Mouse (Mus musculus) limb, embryonic 14.5 days (tissue): Measurements from ENCODE around the gene Pla2g15. TPM values are rescaled to one million over a fixed set of nuclear protein-coding genes. Genes with fewer than 3 reads are reported as not detected.

Source experiments
- ATAC-seq: fragments of 200-750 bp; cut with Nextera tagmentation; 2 replicates; pipeline ENCODE4 v1.8.0; 2017; ENCODE audit warnings: low read depth, moderate number of reproducible peaks, moderate TSS enrichment; ENCODE audit not compliant: low FRiP score
- DNase-seq: peaks from one replicate; pipeline ENCODE4 v3.0.0-alpha.2; 2015; ENCODE audit warnings: low spot score
- H3K27ac ChIP-seq: fragments of 300-500 bp; sonication (generic); replicated peaks from 2 replicates; pipeline ENCODE4 v1.5.1; 2014; ENCODE audit warnings: low read depth, mild to moderate bottlenecking, low read length, moderate library complexity, mixed read lengths
- H3K27me3 ChIP-seq: fragments of 300-500 bp; sonication (generic); 2 replicates; pipeline ENCODE4 v1.6.1; 2014; ENCODE audit warnings: low read length, mixed read lengths; ENCODE audit not compliant: control insufficient read depth, insufficient read depth
- H3K36me3 ChIP-seq: fragments of 300-500 bp; sonication (generic); 2 replicates; pipeline ENCODE4 v1.6.1; 2014; ENCODE audit warnings: mild to moderate bottlenecking, low read length, moderate library complexity, mixed read lengths; ENCODE audit not compliant: control insufficient read depth, insufficient read depth
- H3K4me1 ChIP-seq: fragments of 300-500 bp; sonication (generic); 2 replicates; pipeline ENCODE4 v1.6.1; 2014; ENCODE audit warnings: antibody characterized with exemption, low read length, mixed read lengths; ENCODE audit not compliant: control insufficient read depth, insufficient read depth
- H3K4me2 ChIP-seq: fragments of 300-500 bp; sonication (generic); replicated peaks from 2 replicates; pipeline ENCODE4 v1.6.1; 2014; ENCODE audit warnings: low read depth, mild to moderate bottlenecking, low read length, moderate library complexity; ENCODE audit not compliant: severe bottlenecking
- H3K4me3 ChIP-seq: fragments of 300-500 bp; sonication (generic); replicated peaks from 2 replicates; pipeline ENCODE4 v1.5.1; 2014; ENCODE audit warnings: low read length
- H3K9ac ChIP-seq: fragments of 300-500 bp; sonication (generic); 2 replicates; pipeline ENCODE4 v1.6.1; 2014; ENCODE audit warnings: mild to moderate bottlenecking, low read depth, low read length, moderate library complexity; ENCODE audit not compliant: severe bottlenecking
- H3K9me3 ChIP-seq: fragments of 300-500 bp; sonication (generic); 2 replicates; pipeline ENCODE4 v1.6.1; 2016; ENCODE audit warnings: low read length; ENCODE audit not compliant: control insufficient read depth
- POLR2A ChIP-seq: fragments of 200-500 bp; IDR thresholded peaks from 2 replicates; pipeline ENCODE4 v1.8.0; 2012; ENCODE audit warnings: inconsistent platforms, mild to moderate bottlenecking, moderate library complexity, borderline replicate concordance; ENCODE audit not compliant: insufficient read depth, insufficient read length; ENCODE audit errors: extremely low read depth
- whole genome bisulfite sequencing: fragments of 180-500 bp; shearing (Covaris S2); extraction: QIAGEN DNeasy Blood & Tissue Kit; methylation state at CpG from one replicate; pipeline ENCODE4 v1.1.7; 2014; 5-methylcytosine and 5-hydroxymethylcytosine counted together
- polyA plus RNA-seq, 2 experiments: library from polyadenylated mRNA; depleted of rRNA in 1 of 2; stranded (reverse) in 1 of 2; unstranded in 1 of 2; fragments of >200 nt; fragmentation: Nextera tagmentation in 1 of 2; extraction: Ambion mirVana in 1 of 2; gene quantifications; 2 replicates each; pipeline versions ENCODE4 v1.2.1 to v1.2.3; 2012 to 2014

The Pla2g15 gene
- polyA plus RNA-seq, 2 experiments: 6.3 to 13.7 TPM

DNA sequence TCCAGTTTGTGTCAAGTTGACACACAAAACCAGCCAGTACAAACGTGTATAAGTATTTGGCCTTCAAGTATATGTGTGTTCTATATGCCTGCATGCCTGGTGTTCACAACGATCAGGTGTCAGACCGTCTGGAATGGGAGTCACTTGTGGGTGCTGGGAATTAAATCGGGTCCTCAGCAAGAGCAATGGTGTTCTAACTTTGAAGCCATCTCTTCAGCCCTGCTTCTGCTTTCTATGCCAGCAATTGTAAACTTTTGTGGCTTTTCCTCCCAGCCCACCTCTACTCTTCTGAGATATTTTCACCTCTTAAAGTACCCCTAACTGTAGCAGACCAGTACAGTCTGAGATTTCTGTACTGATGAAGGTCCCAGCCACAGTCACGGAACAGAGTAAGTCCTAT is 10.0 kb upstream of the Pla2g15 start:
- ATAC-seq (no peak), DNase-seq (no peak)
- Histone ChIP-seq H3K4me3 (no peak overlapping the region), H3K27me3 (peaks cover 26% of the 10 kb centered on the region), H3K27ac (no peak overlapping the region), H3K9me3 (no peaks in the 10 kb centered on the region), H3K36me3 (no peaks in the 10 kb centered on the region), H3K9ac (no peak overlapping the region), H3K4me1 (peaks cover 16% of the 10 kb centered on the region), H3K4me2 (no peak overlapping the region)
- 66% methylated on average over 5 of the region's 5 CpGs for WGBS
- TF ChIP-seq POLR2A: no peak

- Histone ChIP-seq H3K9me3 (no peaks in the 10 kb centered on the region), H3K9ac (no peak overlapping the region), H3K4me2 (no peak overlapping the region), H3K36me3 (no peaks in the 10 kb centered on the region), H3K27me3 (peaks cover 20% of the 10 kb centered on the region), H3K27ac (no peak overlapping the region), H3K4me3 (no peak overlapping the region), H3K4me1 (peaks cover 14% of the 10 kb centered on the region)
- ATAC-seq (no peak), DNase-seq (peak; percentile 85)
- WGBS: 16% methylated on average over 13 of the region's 13 CpGs
- TF ChIP-seq POLR2A: no peak
Measured at GRCm38 (mm10) chr8:106140769-106141168, 9.4 kb upstream of the Pla2g15 start.

DNA sequence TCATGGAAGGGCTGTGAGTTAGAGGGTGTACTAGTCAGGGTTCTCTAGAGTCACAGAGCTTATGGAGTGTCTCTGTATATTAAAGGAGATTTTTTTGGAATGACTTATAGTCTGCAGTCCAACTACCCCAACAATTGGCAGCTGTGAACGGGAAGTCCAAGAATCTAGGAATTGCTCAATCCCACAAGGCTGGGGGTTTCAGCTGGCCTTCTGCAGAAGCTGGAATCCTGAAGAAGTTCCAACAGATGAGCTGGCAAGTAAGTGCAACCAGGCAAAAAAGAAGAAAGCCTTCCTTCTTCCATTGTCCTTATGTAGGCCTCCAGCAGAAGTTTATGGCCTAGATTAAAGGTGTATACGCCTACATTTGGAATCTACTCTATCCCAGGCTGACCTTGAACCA is 4.9 kb upstream of the Pla2g15 start:
- no peak overlapping the region for H3K4me2 ChIP-seq
- H3K9me3 ChIP-seq: no peaks in the 10 kb centered on the region
- WGBS: 80% methylated on average over 2 of the region's 2 CpGs

GRCm38 (mm10) chr8:106146014-106146413 is 4.2 kb upstream of the Pla2g15 start:
- H3K9ac ChIP-seq: no peak overlapping the region
- H3K27me3 ChIP-seq: no peaks in the 10 kb centered on the region
- H3K4me3 ChIP-seq: no peak overlapping the region
- WGBS: 85% methylated on average over 4 of the region's 4 CpGs
- no peak overlapping the region for H3K27ac ChIP-seq
- DNase-seq (no peak), ATAC-seq (no peak)
- no peak overlapping the region for H3K4me2 ChIP-seq
- H3K36me3 ChIP-seq: no peaks in the 10 kb centered on the region
- no peak for TF ChIP-seq POLR2A
- peaks cover 4% of the 10 kb centered on the region; the same call in 1 of the 2 replicates for H3K4me1 ChIP-seq
- no peaks in the 10 kb centered on the region for H3K9me3 ChIP-seq

More for the DNA sequence above, 4.9 kb upstream of the Pla2g15 start:
- ATAC-seq (no peak), DNase-seq (no peak)
- Histone ChIP-seq H3K36me3 (no peaks in the 10 kb centered on the region), H3K27ac (no peak overlapping the region), H3K4me3 (no peak overlapping the region), H3K4me1 (no peaks in the 10 kb centered on the region), H3K27me3 (no peaks in the 10 kb centered on the region), H3K9ac (no peak overlapping the region)
- TF ChIP-seq POLR2A: no peak

DNA sequence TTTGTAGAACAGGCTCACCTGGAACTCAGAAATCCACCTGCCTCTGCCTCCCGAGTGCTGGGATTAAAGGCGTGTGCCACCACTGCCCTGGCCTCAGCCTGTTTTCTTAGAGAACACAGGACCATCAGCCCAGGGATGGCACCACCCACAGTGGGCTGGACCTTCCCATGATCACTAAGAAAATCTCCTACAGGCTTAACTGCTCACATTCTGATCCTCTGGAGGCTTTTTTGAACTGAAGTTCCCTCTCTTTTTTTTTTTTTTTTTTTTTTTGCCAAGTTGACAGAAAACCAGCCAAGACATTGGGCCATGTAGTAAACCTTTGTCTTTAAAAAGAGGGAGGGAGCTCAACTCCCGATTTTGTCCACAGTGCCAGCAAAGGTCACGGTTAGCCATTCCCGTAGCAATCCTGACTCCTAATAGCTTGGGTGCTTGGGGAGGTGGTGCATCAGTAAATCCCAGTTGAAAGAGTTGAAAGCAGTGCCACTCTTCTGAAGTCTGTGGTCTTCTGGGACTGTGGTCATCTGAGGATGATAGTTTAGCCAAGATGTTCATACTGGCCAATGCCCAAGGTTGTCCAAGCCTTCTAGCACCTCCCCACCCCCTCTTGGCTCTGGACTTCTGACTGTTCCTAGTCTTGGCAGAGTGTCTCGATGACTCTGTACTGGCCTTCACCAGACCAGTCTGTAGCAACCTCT is 2.2 kb upstream of the Pla2g15 start:
- no peak for TF ChIP-seq POLR2A
- H3K4me1 ChIP-seq: peaks cover 6% of the 10 kb centered on the region; the same call in 1 of the 2 replicates
- no peak overlapping the region for H3K4me3 ChIP-seq
- WGBS: 87% methylated on average over 6 of the region's 6 CpGs
- H3K9me3 ChIP-seq: no peaks in the 10 kb centered on the region
- DNase-seq (no peak), ATAC-seq (no peak)
- H3K36me3 ChIP-seq: no peaks in the 10 kb centered on the region
- H3K27ac ChIP-seq: no peak overlapping the region
- H3K9ac ChIP-seq: no peak overlapping the region
- H3K27me3 ChIP-seq: no peaks in the 10 kb centered on the region
- H3K4me2 ChIP-seq: no peak overlapping the region
